Mouse (Mus musculus) mouse embryonic stem cell (cell line): Measurements from ENCODE around the gene Chst8.

Source experiments
- in situ Hi-C, 2 experiments: fragments of 300-500 bp; cut with MboI; formaldehyde crosslinking; loops; 1 replicate in 1 of 2; 3 replicates in 1 of 2; pipeline ENCODE4 v1.14.3; 2019 to 2020; ENCODE audit warnings: low sequenced_read_pairs in 2 of 2, low pct_unique_long_range_greater_than_20kb in 1 of 2, mixed read lengths in 1 of 2; ENCODE audit not compliant: unreplicated experiment in 1 of 2

Chst8 gene

GRCm38 (mm10) chr7:34659386-34660085 is 153.0 kb downstream of the Chst8 start:
- in situ Hi-C loops = no loop called here

DNA sequence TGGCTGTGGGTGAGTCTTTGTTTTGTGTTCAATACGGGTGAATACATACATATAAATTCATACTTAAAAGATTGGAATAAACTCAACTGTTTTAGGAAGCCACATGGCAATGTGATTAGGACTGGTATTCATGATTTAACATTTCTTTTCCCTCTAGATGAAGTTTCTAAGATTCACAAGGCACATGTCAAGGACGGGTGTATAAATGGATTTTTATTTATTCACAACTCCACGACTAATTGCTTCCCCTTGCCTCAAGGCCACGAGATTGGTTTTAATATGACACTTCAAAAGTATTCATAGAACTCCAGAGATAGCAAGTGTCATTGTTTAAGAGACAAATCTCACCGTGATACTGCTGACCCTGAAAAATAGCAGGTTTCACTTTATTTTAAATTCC is 155.9 kb downstream of the Chst8 start, which contains the start of gene Kctd15:
Gene Kctd15, minus strand, starts transcription at position 101 of the 400 bp plus-strand sequence.
- in situ Hi-C loops = no loop called here

DNA sequence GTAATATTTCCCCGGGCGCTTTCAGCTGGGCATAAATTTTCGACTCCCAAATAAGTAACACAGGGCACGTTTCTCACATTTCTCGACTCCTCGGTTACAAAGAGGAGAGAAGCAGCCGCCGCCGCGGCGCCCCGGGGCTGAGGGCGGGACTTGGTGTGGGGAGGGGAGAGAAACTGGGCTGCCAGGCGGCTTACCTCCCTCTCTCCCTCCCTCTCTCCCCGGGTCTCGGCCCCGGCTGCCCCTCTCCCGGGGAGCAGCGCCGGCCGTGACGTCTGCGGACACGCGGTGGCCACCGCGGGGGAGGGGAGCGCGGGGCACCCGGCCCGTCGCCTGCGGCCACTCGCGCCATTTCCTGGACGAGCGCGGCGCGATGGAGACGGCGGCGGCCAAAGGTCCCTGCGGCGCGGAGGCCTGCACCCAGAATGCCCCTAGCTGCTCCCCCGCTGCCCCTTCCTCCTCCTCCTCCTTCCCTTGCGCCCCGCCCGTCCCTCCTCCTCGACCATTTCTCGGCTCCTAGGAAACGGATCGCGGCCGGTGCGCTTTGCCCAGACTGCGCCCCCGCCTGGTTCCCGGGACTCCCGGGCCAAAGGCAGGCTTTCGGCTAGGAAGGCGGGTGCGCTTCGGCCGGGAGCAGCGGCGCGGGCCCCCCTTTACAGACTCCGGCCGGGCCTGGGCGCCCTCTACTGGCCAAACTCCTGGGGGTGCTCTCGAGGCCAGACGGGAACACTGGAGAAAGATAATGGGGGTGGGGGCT is 157.2 kb downstream of the Chst8 start:
- in situ Hi-C loops = no loop called here

DNA sequence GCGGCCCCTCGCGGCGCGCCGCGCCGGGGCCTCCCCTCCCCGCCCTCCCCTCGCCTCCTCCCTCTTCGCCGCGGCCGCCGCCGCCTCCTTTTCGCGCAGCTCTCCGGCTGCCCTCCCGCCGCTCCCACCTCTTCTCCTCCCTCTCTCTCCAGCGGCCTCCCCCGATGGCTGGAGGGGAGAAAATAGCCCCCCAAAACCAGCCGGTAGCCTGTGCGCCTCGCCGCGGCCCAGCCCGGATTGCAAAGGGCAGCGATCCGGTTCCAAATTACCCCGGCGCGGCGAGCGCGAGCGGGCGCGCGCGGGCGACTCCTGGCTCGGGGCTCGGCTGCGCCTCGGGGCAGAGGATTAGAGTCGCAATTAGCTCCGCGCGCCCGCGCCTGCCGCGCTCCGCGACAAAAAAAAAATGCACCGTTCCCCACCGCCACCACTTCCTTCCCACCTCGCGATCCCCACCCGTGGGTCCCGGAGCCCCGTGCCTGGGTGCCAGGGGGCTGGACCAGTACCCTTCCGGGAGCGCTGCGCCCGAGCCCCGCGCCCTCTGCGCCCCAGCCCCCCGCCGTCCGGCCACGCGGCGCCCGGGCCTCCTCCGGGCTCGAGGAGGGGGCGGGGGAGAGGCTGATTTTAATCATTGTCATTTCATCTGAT is 157.9 kb downstream of the Chst8 start:
- in situ Hi-C loops = no loop called here

DNA sequence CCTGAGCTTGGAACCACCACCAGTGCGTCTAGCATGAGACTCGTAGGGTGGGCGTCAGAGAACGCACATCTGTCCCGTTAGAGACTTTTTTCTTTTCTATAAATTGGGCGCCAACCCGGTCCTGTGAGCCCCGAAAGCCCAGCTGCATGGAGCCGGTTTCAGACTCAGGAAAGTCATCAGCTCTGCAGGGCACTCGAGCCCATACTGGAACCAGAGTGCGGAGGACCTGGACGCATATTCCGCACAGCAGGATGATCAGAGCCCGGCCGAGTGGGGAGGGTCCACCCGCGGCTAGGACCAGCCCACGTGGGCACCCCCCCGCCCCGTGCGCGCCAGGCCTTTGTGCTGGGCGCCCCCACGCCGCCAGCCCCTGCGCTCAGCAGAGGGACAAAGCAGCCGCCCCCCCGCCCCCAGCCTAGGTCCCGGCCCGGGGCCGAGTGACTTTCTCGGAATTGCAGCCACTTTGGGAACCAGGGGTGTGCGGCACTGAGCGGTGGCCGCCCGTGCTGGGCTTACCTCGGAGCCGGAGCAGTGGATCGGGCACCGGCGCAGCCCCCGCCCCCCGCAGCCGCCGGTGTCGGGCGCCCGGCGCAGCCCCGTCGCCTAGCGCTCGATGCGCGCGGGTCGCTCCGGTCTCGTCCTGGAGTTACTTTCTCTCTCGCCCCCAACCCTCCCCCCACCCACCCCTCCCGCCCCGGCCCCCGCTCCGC is 158.6 kb downstream of the Chst8 start:
- in situ Hi-C loops = no loop called here

GRCm38 (mm10) chr7:34652751-34653502 is 159.6 kb downstream of the Chst8 start:
- in situ Hi-C loops = no loop called here

GRCm38 (mm10) chr7:34651381-34651780 is 161.1 kb downstream of the Chst8 start:
- in situ Hi-C loops = no loop called here

GRCm38 (mm10) chr7:34647052-34647451 is 165.5 kb downstream of the Chst8 start:
- in situ Hi-C loops = no loop called here

DNA sequence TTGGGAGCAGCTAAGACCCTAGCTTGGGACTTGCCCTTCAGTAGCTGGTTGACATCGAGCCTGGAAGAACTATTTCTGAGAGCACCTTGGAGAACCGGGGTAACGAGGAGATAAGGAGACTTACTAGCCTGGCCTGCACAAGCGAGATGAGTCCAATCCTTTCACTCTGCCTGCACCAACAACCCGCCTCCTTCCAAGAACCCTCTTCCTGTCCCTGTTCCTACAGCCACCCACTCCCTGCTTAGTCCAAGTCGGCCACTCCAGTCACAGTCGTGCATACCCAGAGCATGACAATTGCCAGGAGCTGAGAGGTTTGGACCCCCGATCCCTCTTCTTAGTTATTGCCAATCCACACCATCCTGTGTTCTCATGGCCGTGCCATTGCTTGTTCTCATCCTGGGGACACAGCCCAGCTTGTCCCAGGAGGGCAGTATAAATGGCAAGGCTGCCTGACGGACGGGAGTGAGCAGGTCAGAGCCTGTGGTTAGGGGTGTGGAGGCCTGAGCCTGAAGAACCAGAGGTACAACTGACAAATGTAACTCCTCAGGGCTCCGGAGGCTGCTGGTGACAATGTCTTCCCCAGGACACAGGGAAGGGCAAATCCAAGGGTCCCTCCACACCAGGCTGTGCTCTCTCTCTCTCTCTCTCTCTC is 166.2 kb downstream of the Chst8 start:
- in situ Hi-C loops = no loop called here

- in situ Hi-C loops = no loop called here
Observed at GRCm38 (mm10) chr7:34645623-34646022, 166.9 kb downstream of the Chst8 start.

DNA sequence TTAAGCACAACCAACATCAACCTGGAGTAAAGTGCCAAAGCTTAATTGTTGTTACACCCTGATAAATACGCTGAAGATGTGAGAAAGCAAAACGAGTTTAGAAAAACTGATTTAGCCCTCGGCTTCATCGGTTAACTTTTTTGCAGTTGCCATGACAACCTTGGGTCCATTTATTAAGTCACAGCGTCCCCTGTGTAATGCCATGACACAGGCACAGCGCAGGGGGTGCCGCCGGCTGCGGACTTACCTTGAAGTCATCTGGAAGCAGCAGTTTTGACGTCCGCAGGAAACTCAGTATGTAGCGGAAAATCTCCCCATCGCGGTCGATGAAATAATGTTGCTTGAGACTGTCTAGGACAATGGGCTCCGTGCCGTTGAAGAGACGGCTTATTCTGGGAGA is 167.9 kb downstream of the Chst8 start:
- in situ Hi-C loops = no loop called here

DNA sequence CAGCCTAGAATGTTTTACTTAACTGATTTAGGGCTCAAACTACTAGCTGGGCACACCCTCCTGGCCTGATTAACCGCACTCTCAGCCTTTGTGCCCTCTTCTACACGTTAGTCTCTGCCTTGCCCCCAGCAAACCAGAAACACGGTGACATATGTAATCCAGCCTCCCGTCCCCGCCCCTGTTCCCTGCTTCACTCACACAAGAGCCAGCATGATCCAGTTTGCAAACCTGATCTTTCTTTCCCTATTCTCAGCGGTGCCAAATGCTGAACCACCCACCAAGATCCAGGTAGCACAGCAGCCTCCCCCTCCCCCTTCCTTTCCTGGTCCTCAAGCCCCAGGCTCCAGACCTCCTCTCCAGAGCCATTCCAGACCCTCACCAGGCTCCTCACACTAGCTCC is 169.2 kb downstream of the Chst8 start:
- in situ Hi-C loops = no loop called here

GRCm38 (mm10) chr7:34641968-34642367 is 170.5 kb downstream of the Chst8 start:
- in situ Hi-C loops = no loop called here

GRCm38 (mm10) chr7:34639798-34640197 is 172.7 kb downstream of the Chst8 start:
- in situ Hi-C loops = no loop called here

DNA sequence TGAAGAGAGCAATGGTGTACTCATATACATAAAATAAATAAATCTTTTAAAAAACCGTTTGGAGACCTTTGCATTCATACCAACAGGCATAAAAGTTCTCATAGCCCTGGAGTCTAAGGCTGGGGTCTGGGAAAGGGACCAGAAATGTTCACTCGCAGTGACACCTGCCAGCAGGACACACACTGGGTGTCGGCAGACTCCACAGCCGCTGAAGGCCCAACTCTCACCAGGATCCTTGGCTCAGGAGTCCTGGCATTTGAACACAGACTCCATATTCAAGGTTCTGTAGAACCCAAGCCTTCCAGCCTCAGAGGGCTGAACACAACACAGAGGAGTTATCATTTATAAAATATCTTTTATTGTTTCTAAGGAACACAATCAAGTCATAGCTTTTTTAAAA is 175.8 kb downstream of the Chst8 start:
- in situ Hi-C loops = no loop called here

GRCm38 (mm10) chr7:34632966-34633742 is 179.4 kb downstream of the Chst8 start:
- in situ Hi-C loops = no loop called here
